Mouse (Mus musculus) spleen, adult 2 months (tissue): Measurements from ENCODE around the gene Maob. TPM values are rescaled to one million over a fixed set of nuclear protein-coding genes. Genes with fewer than 3 reads are reported as not detected.

ENCODE experiments used
- DNase-seq, 2 experiments: peaks; one replicate each; pipeline versions ENCODE4 v3.0.0 to v3.0.0-alpha.2; 2012 to 2021; ENCODE audit warnings: low spot score in 2 of 2, low read depth in 1 of 2
- H3K27ac ChIP-seq: fragments of 200-500 bp; 2 replicates; pipeline ENCODE4 v1.5.1; 2012; ENCODE audit warnings: low read length, inconsistent platforms; ENCODE audit not compliant: insufficient read depth
- H3K27me3 ChIP-seq: fragments of 200-500 bp; 2 replicates; pipeline ENCODE4 v1.6.1; 2012; ENCODE audit warnings: mild to moderate bottlenecking, moderate library complexity, low read length, inconsistent platforms; ENCODE audit not compliant: control insufficient read depth, insufficient read depth
- H3K36me3 ChIP-seq: fragments of 200-500 bp; 2 replicates; pipeline ENCODE4 v1.6.1; 2012; ENCODE audit warnings: mild to moderate bottlenecking, low read length, inconsistent platforms; ENCODE audit not compliant: control insufficient read depth, insufficient read depth
- H3K4me1 ChIP-seq: fragments of 200-500 bp; 2 replicates; pipeline ENCODE4 v1.6.1; 2011; ENCODE audit warnings: inconsistent platforms; ENCODE audit not compliant: control insufficient read depth, insufficient read depth, insufficient read length
- H3K4me3 ChIP-seq: fragments of 200-500 bp; 2 replicates; pipeline ENCODE4 v1.5.1; 2011; ENCODE audit warnings: mild to moderate bottlenecking, inconsistent platforms; ENCODE audit not compliant: insufficient read depth, insufficient read length; ENCODE audit errors: extremely low read depth
- CTCF ChIP-seq: fragments of 200-500 bp; IDR thresholded peaks from 2 replicates; pipeline ENCODE4 v1.5.1; 2011; ENCODE audit warnings: mild to moderate bottlenecking, inconsistent platforms; ENCODE audit not compliant: insufficient read depth, insufficient read length, insufficient replicate concordance; ENCODE audit errors: extremely low read depth
- POLR2A ChIP-seq: fragments of 200-500 bp; IDR thresholded peaks from 2 replicates; pipeline ENCODE4 v1.6.1; 2011; ENCODE audit warnings: low read depth, low read length, inconsistent platforms
- WGBS: fragments of 180-500 bp; shearing (Covaris S2); methylation state at CpG from one replicate; pipeline ENCODE4 v1.1.7; 2018; 5-methylcytosine and 5-hydroxymethylcytosine counted together
- polyA plus RNA-seq: library from polyadenylated mRNA; depleted of rRNA; stranded (reverse); fragments of >200 nt; gene quantifications from 2 replicates; pipeline ENCODE4 v1.2.3, GENCODE M21; 2012; rRNA removed

Maob gene
- 0.07 and 0.16 TPM in 2 replicates for polyA plus RNA-seq

DNA sequence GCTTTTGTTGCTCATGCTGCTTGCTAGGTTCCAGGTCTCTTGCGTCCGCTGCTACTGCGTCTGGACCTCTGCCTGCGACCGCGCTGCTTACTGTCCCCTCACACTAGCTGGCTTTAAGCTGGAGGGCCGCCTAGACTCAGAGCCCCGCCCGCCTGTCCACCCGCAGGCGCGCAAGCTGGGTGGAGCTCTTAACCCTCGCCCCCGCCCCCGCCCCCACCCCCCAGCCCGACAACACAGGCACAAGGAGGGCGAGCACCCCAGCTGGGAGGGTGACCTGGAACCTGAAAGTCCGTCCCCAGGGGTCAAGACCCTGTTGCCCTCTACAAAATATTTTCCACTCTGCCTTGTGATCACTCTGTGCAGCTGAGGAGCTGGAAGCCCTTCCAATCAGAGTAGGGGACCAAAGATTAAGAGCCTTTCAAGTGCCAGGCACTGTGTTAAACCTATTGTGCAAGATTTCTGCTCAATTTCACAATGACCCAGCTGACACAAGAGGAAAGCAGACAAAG lies at the start of gene Maob:
TSS of gene Maob (minus strand) at position 106 of the 509 bp plus-strand sequence.
- no peak for DNase-seq
- no peak within 1 kb of the TSS for H3K27ac ChIP-seq
- 22% methylated on average over 18 of the region's 18 CpGs for WGBS

DNA sequence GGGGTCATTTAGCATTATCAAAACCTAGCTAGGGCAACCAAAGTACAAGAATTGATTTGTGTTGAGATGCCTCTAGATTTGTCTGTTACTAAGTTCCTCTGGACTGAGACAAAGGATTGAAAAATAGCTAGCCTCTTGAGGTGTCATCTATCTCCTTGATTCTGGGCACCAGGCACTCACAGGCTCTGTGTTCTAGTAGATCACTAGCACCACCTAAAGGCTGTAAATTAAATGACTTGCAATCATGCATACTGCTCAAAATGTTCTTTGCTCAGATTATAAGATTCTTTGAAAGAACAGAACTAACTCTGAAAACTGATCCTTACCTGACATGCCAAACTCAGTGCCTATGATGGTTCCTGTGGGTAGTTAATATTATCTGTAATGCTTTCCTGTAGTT lies 43.1 kb upstream of the Maob start:
- Histone ChIP-seq H3K4me3 (no peak overlapping the region), H3K27me3 (no peaks in the 10 kb centered on the region), H3K36me3 (no peaks in the 10 kb centered on the region), H3K4me1 (no peaks in the 10 kb centered on the region), H3K27ac (no peak overlapping the region)
- TF ChIP-seq POLR2A (no peak), CTCF (no peak)
- DNase-seq, result no peak

More for the DNA sequence above, at the start of gene Maob:
- Histone ChIP-seq H3K27me3 (no peaks in the 10 kb centered on the region), H3K36me3 (no peaks in the 10 kb centered on the region), H3K4me1 (no peaks in the 10 kb centered on the region), H3K4me3 (no peak within 1 kb of the TSS)
- no peak for TF ChIP-seq CTCF
- no peak for TF ChIP-seq POLR2A

DNA sequence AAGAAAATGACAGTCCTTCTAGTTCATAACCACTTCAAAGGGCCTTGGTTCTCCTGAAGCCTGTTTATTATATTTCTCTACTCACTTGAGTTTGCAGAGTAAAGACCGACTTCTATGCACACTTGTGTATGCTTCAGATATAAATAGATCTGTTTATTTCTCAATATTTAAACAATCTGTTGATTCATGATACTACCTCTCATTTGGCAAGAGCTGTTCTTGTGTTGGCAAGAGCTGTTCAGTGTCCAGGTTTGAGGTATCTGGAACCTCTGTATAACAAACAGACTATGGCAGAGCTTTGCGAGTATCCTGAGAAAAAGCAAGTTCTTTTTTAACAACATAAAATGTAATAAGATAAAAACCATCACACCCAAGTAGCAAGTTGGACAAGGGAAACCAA lies 28.9 kb upstream of the Maob start:
- 84% methylated on average over 2 of the region's 2 CpGs for WGBS
- H3K4me3 ChIP-seq, result no peak overlapping the region

DNA sequence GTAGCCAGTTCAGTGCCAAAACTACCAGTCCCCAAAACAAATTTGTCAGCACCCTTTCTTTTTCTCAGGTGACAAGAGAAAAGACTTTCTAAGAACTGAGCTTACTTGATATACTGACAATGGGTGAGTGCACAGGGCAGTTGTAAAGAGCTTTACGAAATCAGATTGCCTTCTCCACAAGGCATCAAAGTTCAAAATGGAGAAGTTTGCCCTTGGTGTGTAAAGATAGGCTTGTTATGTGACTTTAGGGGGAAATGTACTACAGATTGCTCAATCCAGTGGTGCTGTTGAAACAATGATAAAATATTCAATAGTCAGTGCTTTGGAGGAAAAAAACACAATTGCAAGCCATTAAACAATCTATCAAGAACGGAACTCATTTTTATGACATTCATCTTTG lies 24.3 kb upstream of the Maob start:
- Histone ChIP-seq H3K27ac (no peak overlapping the region), H3K4me3 (no peak overlapping the region), H3K4me1 (no peaks in the 10 kb centered on the region), H3K36me3 (no peaks in the 10 kb centered on the region), H3K27me3 (no peaks in the 10 kb centered on the region)
- DNase-seq, result no peak
- WGBS, result 66% methylated on average over 2 of the region's 2 CpGs
- no peak for TF ChIP-seq CTCF
- no peak for TF ChIP-seq POLR2A

More for the DNA sequence above, 28.9 kb upstream of the Maob start:
- no peak for TF ChIP-seq POLR2A
- TF ChIP-seq CTCF, result no peak
- no peaks in the 10 kb centered on the region for H3K27me3 ChIP-seq
- no peak for DNase-seq
- no peaks in the 10 kb centered on the region for H3K36me3 ChIP-seq
- H3K27ac ChIP-seq, result no peak overlapping the region
- H3K4me1 ChIP-seq, result no peaks in the 10 kb centered on the region

DNA sequence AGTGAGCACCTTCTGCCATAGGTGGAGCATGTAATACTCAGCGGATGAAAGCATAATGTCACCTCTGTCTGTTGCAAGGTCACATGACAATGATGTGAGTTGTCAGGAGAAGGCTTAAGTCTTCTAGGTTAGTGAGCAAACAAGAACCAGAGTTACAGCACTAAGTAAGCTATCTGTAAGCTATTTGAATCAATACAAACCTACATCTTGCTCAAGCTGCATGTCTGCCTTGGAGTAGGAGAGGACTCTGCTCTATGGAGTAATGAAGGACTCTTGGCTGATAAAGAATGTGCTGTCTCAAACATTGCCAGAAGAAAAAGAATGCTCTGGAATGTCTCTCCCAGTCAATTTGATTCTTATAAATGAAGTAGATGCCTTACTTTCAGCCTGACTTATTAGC lies 20.1 kb upstream of the Maob start:
- Histone ChIP-seq H3K4me1 (no peaks in the 10 kb centered on the region), H3K27ac (no peak overlapping the region), H3K36me3 (no peaks in the 10 kb centered on the region), H3K4me3 (no peak overlapping the region), H3K27me3 (no peaks in the 10 kb centered on the region)
- WGBS, result 78% methylated on average over 1 of the region's 1 CpGs
- no peak for DNase-seq
- TF ChIP-seq CTCF (no peak), POLR2A (no peak)

DNA sequence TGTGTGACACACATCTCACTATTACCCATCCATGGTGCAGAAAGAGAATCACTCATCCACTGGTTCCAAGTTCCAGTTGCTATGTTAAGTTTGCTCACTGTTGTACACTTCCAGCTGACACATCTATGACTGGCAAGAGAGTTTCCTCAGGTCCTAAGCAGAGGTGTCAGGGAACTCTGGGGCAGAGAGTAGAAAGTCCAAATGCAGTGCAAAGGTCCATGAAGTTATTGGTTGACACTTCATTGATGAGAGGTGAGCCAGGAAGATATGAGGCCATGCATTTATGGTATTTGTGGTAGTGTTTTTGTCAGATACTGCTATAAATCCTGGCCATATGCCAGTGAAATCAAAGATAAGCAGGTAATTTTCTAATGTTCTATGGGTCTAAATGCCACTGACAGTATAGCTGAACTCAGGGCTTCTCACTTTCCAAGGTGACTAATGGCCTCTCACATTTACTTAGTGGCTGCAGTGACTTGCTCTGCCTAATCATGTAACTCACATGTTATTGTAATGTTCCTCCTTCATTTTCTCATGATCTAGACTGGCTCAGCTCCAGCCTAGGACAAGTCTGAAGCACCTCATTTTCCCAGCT lies 19.4 kb upstream of the Maob start:
- no peak for DNase-seq
- H3K4me3 ChIP-seq, result no peak overlapping the region
- no peaks in the 10 kb centered on the region for H3K36me3 ChIP-seq
- no peaks in the 10 kb centered on the region for H3K4me1 ChIP-seq
- no peak overlapping the region for H3K27ac ChIP-seq
- no peak for TF ChIP-seq POLR2A
- no peak for TF ChIP-seq CTCF
- no peaks in the 10 kb centered on the region for H3K27me3 ChIP-seq

DNA sequence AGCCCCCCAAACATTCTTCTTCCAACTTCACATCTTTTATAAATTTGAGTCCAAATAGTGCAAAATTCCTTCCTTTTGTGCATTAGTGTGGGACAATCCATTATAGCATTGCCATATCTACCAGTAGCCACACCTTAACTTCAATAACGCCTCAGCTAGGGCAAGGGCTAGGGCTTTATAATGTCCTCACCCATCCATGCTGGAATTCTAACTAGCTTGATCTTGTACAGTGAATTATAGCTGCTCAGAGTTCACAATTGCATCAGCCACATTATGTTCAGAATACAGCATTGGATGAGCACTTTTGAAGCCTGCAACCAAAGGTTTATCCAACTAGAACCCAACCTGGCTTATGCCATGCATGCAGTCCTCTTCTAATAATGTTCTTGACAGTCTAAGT lies 8.9 kb upstream of the Maob start:
- Histone ChIP-seq H3K4me3 (no peak overlapping the region), H3K4me1 (no peaks in the 10 kb centered on the region), H3K36me3 (no peaks in the 10 kb centered on the region), H3K27me3 (no peaks in the 10 kb centered on the region), H3K27ac (no peak overlapping the region)
- DNase-seq, result no peak
- WGBS, result 89% methylated on average over 1 of the region's 1 CpGs
- no peak for TF ChIP-seq POLR2A
- no peak for TF ChIP-seq CTCF
